Mouse (Mus musculus) testis, adult 2 months (tissue): ENCODE measurements around the gene Zfp811. TPM values are rescaled to one million over a fixed set of nuclear protein-coding genes. Genes with fewer than 3 reads are reported as not detected.
"Not testable (repeated sequence)": the region's sequence is repeated elsewhere in the genome, so short reads cannot be mapped to it uniquely, and the experiment has no call there.

Source experiments
- H3K27ac ChIP-seq: fragments of 200-500 bp; 2 replicates; pipeline ENCODE4 v1.5.1; 2012; ENCODE audit warnings: low read depth, low read length; ENCODE audit not compliant: control insufficient read depth, insufficient read depth
- H3K27me3 ChIP-seq: fragments of 200-500 bp; 2 replicates; pipeline ENCODE4 v1.6.1; 2012; ENCODE audit warnings: mild to moderate bottlenecking, low read length, moderate library complexity; ENCODE audit not compliant: control insufficient read depth, insufficient read depth
- H3K36me3 ChIP-seq: fragments of 200-500 bp; 2 replicates; pipeline ENCODE4 v1.6.1; 2012; ENCODE audit warnings: mild to moderate bottlenecking, low read length; ENCODE audit not compliant: control insufficient read depth, insufficient read depth
- H3K4me1 ChIP-seq: fragments of 200-500 bp; 2 replicates; pipeline ENCODE4 v1.6.1; 2012; ENCODE audit warnings: low read length; ENCODE audit not compliant: control insufficient read depth, insufficient read depth
- H3K4me3 ChIP-seq: fragments of 200-500 bp; 2 replicates; pipeline ENCODE4 v1.5.1; 2012; ENCODE audit warnings: low read depth, mild to moderate bottlenecking, low read length, moderate library complexity, mixed read lengths; ENCODE audit not compliant: control insufficient read depth
- CTCF ChIP-seq: fragments of 200-500 bp; IDR thresholded peaks from 2 replicates; pipeline ENCODE4 v1.5.1; 2012; ENCODE audit warnings: low read depth, mild to moderate bottlenecking, inconsistent platforms, low read length, moderate library complexity; ENCODE audit not compliant: control insufficient read depth, insufficient read depth, insufficient replicate concordance
- POLR2A ChIP-seq: fragments of 200-500 bp; IDR thresholded peaks from 2 replicates; pipeline ENCODE4 v1.6.1; 2012; ENCODE audit warnings: low read depth, mild to moderate bottlenecking, inconsistent platforms, low read length, moderate library complexity; ENCODE audit not compliant: control insufficient read depth
- polyA plus RNA-seq: library from polyadenylated mRNA; depleted of rRNA; stranded (reverse); fragments of >200 nt; gene quantifications from 2 replicates; pipeline ENCODE4 v1.2.3, GENCODE M21; 2012; rRNA removed

Gene Zfp811
- polyA plus RNA-seq = 0.05 and 0.10 TPM in 2 replicates

DNA sequence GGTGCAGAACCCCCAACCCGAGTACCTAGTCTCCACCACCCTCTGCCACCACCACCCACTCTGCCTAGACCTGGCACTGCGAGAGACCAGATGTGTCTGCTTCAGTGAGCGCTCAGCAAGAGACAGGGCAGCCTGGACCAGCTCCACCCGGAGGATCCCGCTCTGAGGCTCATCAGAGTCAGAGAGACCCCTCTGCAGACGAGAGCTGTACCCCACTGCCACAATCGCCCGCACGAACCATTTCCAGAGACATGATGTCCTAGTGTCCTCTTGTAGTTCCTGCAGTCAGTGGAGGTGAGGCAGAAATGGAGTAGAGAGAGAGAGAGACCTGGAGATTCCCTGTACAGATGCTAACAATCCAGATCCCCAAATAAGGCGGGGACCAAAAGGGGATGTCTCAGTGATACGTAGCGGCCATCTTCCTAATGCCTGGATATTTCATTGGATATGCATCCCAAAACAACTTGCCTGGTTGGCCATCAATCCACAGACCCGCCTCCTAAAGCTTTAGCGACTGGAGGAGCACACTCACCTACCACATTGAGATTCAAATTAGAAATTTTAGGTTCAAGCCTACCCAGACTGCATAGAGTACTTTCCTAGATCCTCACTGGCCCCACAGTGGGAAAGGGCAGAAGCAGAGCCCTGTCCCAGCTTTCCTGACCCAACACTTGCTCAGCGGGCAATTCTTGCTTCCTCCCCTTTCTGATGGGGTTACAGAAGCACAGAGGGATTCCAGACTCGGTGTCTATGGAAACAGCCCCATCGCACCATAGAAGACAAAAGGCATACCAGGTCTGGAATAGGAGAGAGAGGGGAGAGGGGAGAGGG is at the start of gene Zfp811:
Gene Zfp811, minus strand, starts transcription at position 388 of the 831 bp plus-strand sequence.
- Histone ChIP-seq H3K27me3 (no peaks in the 10 kb centered on the region), H3K27ac (no peak within 1 kb of the TSS), H3K4me3 (peak within 1 kb of the TSS; percentile 33), H3K36me3 (no peaks in the 10 kb centered on the region), H3K4me1 (peaks cover 5% of the 10 kb centered on the region)
- TF ChIP-seq CTCF (no peak), POLR2A (no peak)

DNA sequence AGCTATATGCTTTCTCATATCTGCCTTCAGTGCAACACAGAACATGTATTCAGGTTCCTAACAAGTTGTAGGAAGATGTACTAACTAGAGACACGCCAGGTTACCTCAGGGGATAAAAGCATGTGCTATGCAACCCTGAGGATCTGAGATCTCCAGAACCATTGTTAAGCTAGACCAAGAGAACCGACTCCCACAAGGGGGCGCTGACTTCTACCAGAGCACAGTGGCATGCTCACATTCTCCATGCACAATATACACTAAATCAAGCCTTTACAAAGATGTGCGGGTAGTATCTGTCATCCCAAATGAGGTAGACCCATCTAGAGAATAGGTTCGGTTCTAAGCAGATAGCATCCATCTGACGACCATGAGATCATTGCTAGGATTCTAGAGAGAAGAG is 47.0 kb upstream of the Zfp811 start:
- not testable (repeated sequence) for H3K36me3 ChIP-seq, H3K27me3 ChIP-seq, H3K4me3 ChIP-seq, H3K4me1 ChIP-seq, H3K27ac ChIP-seq

DNA sequence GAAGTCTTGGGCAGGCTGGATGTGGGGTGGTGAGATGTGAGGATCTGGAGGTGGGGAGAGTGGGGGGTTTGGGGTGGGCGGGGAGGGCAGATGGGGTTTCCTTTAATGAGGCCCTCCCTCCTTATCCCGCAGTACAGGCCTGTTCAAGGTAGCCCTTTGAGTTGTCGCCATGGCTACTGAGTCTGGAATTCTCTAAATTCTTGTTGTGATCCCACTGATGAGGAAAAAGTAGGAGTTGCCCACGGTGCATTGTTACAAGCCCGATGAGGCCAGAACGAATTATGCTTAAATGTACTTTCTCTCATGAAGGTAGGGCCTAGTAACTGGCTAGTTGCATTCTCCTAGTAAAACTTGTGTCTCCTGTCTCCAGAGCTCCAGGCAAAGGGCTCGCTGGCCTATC is 41.9 kb upstream of the Zfp811 start:
- no peak for TF ChIP-seq CTCF
- no peak for TF ChIP-seq POLR2A
- no peaks in the 10 kb centered on the region for H3K27me3 ChIP-seq
- peaks cover 3% of the 10 kb centered on the region for H3K4me1 ChIP-seq
- H3K27ac ChIP-seq = no peak overlapping the region
- no peaks in the 10 kb centered on the region for H3K36me3 ChIP-seq
- no peak overlapping the region for H3K4me3 ChIP-seq

- TF ChIP-seq POLR2A (no peak), CTCF (no peak)
- Histone ChIP-seq H3K27ac (no peak overlapping the region), H3K27me3 (no peaks in the 10 kb centered on the region), H3K36me3 (no peaks in the 10 kb centered on the region), H3K4me1 (no peaks in the 10 kb centered on the region), H3K4me3 (no peak overlapping the region)
These were observed 31.7 kb upstream of the Zfp811 start for GRCm38 (mm10) chr17:32841388-32841787.

- Histone ChIP-seq H3K27ac (no peak overlapping the region), H3K36me3 (no peaks in the 10 kb centered on the region), H3K27me3 (no peaks in the 10 kb centered on the region), H3K4me1 (no peaks in the 10 kb centered on the region), H3K4me3 (no peak overlapping the region)
- TF ChIP-seq CTCF (no peak), POLR2A (no peak)
These were observed 29.5 kb upstream of the Zfp811 start for GRCm38 (mm10) chr17:32839083-32839802.

DNA sequence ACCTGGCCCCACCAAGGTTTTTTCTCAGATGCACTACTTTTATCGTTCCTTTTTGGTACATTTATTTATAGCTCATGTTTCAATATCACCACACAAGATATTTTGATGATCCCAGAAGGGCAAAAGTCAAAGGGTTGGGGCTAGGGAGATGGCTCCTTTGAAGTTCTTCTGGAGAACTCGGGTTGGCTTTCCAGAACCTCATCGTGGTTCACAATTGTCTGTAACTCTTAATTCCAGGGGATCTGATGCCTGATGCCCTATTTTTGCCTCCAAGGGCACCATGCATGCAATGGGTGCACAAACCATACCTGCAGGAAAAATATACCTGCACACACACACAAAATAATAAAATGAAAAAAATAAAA is 20.7 kb upstream of the Zfp811 start:
- Histone ChIP-seq H3K4me1 (peaks cover 7% of the 10 kb centered on the region), H3K4me3 (no peak overlapping the region), H3K27me3 (no peaks in the 10 kb centered on the region), H3K36me3 (no peaks in the 10 kb centered on the region), H3K27ac (no peak overlapping the region)
- TF ChIP-seq POLR2A (no peak), CTCF (no peak)

DNA sequence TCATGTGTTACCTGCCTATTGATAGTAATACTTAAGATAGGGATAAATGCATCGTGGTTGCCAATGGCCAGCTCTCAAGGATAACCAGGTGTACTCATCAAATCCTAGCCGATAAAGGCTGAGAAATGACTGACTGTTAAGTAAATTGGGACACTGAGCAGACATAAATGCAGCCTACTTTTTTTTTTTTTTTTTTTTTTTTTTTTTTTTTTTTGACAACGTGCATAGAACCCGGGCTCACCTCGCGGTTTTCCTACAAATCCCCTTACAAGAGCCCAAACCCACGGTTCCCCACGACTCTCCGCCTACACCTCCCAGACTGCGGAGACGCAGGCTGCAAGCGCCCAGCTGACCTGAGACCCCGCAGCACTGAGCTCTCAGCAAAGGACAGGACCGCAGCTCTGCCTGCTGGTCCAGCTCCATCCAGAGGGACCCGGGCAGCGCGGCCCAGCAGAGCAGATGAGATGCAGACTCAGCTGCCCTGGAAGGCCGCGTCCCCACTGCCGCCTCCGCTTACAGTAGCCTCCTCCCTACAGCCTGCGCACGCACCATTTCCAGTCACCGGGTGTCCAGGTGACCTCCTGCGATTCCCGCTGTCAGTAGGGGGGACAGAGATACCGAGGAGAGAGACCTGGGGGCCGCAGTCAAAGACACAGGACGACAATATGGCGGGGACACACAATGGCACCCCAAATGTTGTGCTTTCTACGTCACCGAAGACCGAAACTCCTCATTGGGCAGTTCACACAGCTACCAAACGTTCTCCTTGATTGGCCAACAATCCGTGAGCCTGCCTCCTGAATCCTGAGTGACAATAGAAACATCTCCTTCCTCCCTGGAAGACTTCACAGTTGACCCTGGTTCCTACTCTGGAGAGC is 20.0 kb upstream of the Zfp811 start, which contains the start of gene Zfp799:
Gene Zfp799, minus strand, starts transcription at position 722 of the 878 bp plus-strand sequence.
- H3K27me3 ChIP-seq = no peaks in the 10 kb centered on the region
- peak within 1 kb of the TSS; percentile 91 for H3K4me3 ChIP-seq
- peak within 1 kb of the TSS; percentile 45; the same call in 1 of the 2 replicates for H3K27ac ChIP-seq
- H3K4me1 ChIP-seq = peaks cover 7% of the 10 kb centered on the region
- no peaks in the 10 kb centered on the region for H3K36me3 ChIP-seq
- TF ChIP-seq CTCF (no peak), POLR2A (0 out of 2 replicates have a peak, but pooled peaks have one; percentile 25)
